Mouse (Mus musculus) G1E (cell line): ENCODE results near the gene Mia3.

Experiments
- CTCF ChIP-seq: IDR thresholded peaks from 2 replicates; pipeline ENCODE4 v1.5.1; 2012; ENCODE audit warnings: low read depth, low read length, inconsistent platforms, mixed read lengths
- GATA1 ChIP-seq: IDR thresholded peaks from 2 replicates; pipeline ENCODE4 v1.6.1; 2012; ENCODE audit warnings: borderline replicate concordance, low read length, inconsistent platforms, mixed read lengths
- GATA2 ChIP-seq: IDR thresholded peaks from 2 replicates; pipeline ENCODE4 v1.6.1; 2012; ENCODE audit warnings: low read depth, low read length, inconsistent platforms, borderline replicate concordance
- POLR2AphosphoS5 ChIP-seq: IDR thresholded peaks from 2 replicates; pipeline ENCODE4 v1.6.1; 2012; ENCODE audit warnings: low read depth, low read length, inconsistent platforms; ENCODE audit not compliant: insufficient replicate concordance
- TAL1 ChIP-seq: conservative IDR thresholded peaks from 2 replicates; pipeline ENCODE4 v1.6.1; 2012; ENCODE audit warnings: low read depth, low read length, inconsistent platforms, mixed read lengths

GRCm38 (mm10) chr1:183315783-183316182 lies 53.6 kb downstream of the Mia3 start:
- 0 out of 2 replicates have a peak, but pooled peaks have one; percentile 6 for TF ChIP-seq CTCF
- no peak for TF ChIP-seq TAL1
- TF ChIP-seq GATA1 = no peak
- TF ChIP-seq POLR2AphosphoS5 = no peak
- TF ChIP-seq GATA2 = no peak
